Mouse (Mus musculus) monocyte, adult 2 months (primary cell): ENCODE data around the gene Grk3.

Source experiments
- DNase-seq, 2 experiments: peaks; one replicate each; pipeline ENCODE4 v3.0.0; 2022; ENCODE audit warnings: low spot score in 2 of 2, low read depth in 1 of 2

Grk3 gene

GRCm38 (mm10) chr5:113015236-113016061, at the start of gene Grk3:
Gene Grk3 (minus strand): TSS chr5:113015791.
- peak in 1 of 2 experiments; percentile 49 for DNase-seq

- DNase-seq: peak in 1 of 2 experiments; percentile 69
Observed at GRCm38 (mm10) chr5:113054308-113054707, 38.7 kb upstream of the Grk3 start.

GRCm38 (mm10) chr5:113050581-113051185, 35.1 kb upstream of the Grk3 start:
- no peak for DNase-seq

- no peak for DNase-seq
Observed at GRCm38 (mm10) chr5:113049876-113050275, 34.3 kb upstream of the Grk3 start.

- DNase-seq: no peak
Observed at GRCm38 (mm10) chr5:113045511-113046273, 30.1 kb upstream of the Grk3 start.

- DNase-seq: no peak
Observed at GRCm38 (mm10) chr5:113043531-113043930, 27.9 kb upstream of the Grk3 start.

- DNase-seq: no peak
Observed at GRCm38 (mm10) chr5:113041567-113042071, 26.0 kb upstream of the Grk3 start.

- DNase-seq: no peak
Observed at GRCm38 (mm10) chr5:113040776-113041175, 25.2 kb upstream of the Grk3 start.

GRCm38 (mm10) chr5:113038601-113039000, 23.0 kb upstream of the Grk3 start:
- no peak for DNase-seq

GRCm38 (mm10) chr5:113035094-113036047, 19.8 kb upstream of the Grk3 start:
- no peak for DNase-seq

- DNase-seq: no peak
Observed at GRCm38 (mm10) chr5:113031201-113031754, 15.7 kb upstream of the Grk3 start.

- no peak for DNase-seq
Observed at GRCm38 (mm10) chr5:113030082-113030481, 14.5 kb upstream of the Grk3 start.

- DNase-seq: no peak
Observed at GRCm38 (mm10) chr5:113026706-113027105, 11.1 kb upstream of the Grk3 start.

GRCm38 (mm10) chr5:113024154-113024764, 8.7 kb upstream of the Grk3 start:
- no peak for DNase-seq

GRCm38 (mm10) chr5:113018190-113018589, 2.6 kb upstream of the Grk3 start:
- no peak for DNase-seq

GRCm38 (mm10) chr5:113017004-113017403, 1.4 kb upstream of the Grk3 start:
- DNase-seq: peak in 1 of 2 experiments; percentile 28

GRCm38 (mm10) chr5:113014808-113015235, 769 bp downstream of the Grk3 start:
- DNase-seq: no peak

- no peak for DNase-seq
Observed at GRCm38 (mm10) chr5:113014111-113014807, 1.3 kb downstream of the Grk3 start.

GRCm38 (mm10) chr5:113011926-113012325, 3.7 kb downstream of the Grk3 start:
- no peak for DNase-seq
